Mouse (Mus musculus) left cerebral cortex, adult 8-10 months (tissue): Measurements from ENCODE around the gene Hcfc2. TPM values are rescaled to one million over a fixed set of nuclear protein-coding genes. Genes with fewer than 3 reads are reported as not detected.

ENCODE experiments used
- DNase-seq, 2 experiments: peaks; one replicate each; pipeline ENCODE4 v3.0.0; 2022; ENCODE audit warnings: low spot score in 2 of 2
- total RNA-seq, 4 experiments: library from RNA; stranded (reverse); gene quantifications; 2 replicates each; pipeline ENCODE4 v1.2.4; 2022

Gene Hcfc2
- total RNA-seq, 4 experiments from 2014 or later = 39.2 to 48.2 (median 41.7) TPM

DNA sequence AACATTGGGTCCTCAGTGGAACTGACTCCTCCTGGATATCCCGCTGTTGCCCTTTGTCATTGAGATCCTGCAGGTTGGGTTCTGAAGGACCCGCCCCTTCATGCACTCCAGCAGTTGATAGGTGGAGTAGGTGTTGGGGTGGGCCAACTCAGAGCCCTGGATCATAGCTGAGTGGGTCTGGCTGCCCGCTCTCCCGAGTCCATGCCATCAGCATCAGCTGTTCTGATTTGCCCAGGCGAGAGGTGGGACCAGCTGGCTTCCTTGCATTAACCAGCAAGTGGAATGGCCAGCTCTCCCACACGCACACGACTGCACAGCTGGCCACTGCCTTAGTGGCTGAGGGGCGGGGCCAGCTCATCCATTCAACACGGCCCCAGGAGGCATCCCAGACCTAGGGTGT, 72.9 kb downstream of the Hcfc2 start:
- no peak for DNase-seq

DNA sequence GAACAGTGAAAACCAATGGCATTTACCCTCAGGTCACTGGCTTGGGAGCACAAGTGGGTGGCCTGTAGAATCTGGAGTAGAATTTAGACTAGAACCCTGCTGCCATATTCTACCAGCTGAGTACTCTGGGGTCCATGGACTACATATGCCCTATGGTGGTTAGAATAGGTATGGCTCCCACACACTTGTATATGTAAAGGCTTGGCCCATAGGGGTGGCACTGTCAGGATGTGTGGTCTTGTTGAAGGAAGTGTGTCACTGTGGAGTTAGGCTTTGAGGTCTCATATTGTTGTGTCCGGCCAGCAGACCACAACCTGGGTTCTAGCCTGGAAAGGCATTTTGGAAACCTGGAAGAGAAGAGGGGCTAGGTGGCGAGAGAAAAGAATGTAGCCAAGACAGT, 74.8 kb downstream of the Hcfc2 start:
- no peak for DNase-seq

DNA sequence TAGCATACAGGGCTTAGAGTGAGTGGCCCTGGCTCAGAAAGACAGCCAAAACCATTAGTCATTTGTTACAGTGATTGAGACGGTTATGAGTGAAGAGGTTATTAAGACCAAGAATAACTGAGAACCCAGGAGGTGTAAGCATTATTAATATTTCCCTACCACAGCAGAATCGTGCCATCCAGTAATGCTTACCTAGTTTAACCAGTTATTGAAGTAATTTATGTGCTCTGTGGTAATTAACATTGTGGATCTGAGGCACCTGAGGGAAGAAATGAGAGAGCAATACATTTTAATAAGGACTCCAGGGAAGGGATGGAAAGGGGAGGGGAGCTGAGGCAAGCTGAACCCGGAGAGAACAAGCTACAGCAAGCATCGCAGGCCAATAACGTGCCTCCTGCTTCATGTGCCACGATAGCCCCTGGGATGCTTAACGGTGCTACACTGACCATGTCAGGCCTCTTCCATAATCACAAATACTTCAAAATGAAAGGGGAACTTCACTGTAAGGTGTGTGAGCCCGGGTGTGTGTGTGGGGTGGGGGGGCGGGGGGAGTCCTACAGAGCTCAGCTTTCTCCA, 75.7 kb downstream of the Hcfc2 start:
- DNase-seq = no peak

DNA sequence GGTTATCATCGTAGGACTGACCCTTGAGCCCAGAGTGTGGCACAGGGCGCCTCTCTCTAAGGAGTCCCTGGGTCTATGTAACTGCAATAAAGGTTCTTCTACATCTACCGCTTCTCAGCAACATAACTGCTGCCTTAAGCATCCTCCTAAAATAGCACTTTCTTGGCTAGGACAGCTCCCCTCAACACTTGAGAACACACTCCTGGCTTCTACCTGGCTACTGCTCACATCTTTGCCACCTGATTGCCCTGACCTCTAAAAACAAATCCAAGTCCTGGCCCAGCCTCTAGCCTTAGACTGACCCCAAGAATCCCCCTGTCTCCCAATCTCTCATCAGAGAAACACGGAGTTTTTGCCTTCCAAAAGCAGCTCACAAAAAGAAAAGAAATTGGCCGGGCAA, 78.9 kb downstream of the Hcfc2 start:
- DNase-seq = no peak

DNA sequence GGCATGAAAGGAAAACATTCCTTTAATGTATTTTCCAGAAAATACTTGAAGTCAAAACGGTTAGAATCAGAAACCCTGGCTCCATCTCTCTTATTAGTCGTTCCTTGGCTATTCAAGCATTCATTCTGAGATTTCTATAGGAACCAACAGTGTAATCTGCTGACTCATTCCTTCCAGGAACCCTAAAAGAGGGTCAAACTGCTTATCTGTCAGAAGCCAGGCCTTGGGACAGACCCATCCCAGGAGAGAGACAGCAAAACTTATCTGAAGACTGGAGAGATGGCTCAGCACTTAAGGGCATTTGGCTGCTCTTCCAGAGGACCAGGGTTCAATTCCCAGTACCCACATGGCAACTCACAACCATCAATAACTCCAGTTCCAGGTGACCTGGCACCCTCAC, 81.1 kb downstream of the Hcfc2 start:
- DNase-seq = no peak

DNA sequence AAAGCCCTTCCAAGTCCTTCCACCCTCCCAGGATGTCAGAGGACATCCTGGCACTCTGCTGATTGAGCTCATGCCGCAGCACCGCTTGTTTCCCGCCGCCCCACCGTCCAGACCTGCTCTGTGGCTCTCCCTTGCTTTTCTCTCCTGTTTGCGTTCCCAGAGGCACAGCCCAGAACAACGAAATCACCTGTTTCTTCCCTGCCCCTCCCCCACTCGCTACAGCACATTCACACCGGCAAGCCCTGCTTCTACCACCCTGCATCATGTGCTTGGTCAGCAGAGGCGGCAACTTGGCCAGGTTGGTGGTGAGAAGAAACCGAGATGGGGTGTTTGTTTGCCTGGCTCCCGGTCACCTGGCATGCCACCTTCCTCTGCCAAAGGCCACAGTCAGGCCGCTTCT, 81.9 kb downstream of the Hcfc2 start:
- no peak for DNase-seq

DNA sequence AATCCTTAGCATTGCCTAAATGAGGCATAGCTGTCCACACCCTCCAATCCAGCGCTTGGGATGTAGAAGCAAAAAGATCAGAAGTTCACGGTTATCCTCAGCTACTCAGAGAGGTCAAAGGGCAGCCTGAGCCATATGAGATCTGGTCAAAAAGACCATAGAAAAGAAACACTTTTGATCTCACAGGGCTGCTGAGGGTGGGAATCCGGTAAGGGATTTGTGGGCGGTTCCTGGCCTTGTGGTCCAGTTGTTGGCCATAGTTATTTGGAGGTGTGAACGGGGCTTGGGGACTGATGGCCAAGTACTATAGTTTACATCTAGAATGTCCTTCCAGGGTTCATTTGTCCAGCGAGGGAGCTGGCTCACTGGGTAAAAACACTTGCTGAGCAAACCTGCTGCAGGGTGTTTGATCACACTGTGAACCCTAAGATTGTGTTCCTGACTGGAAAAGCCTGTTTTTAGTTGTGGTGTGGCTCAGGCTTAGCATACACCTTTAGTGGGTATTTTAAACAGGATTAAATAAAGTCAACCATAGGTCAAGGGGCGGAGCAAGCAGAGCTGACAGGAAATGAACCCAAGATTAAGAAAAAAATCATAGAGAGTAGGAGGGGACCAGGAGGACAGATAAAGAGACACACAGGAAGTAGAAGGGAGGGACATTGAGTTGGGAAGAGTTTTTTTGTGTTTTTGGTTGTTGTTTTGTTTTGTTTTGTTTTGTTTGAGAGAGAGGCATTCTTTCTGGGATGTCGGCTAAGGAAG, 83.0 kb downstream of the Hcfc2 start:
- no peak for DNase-seq

DNA sequence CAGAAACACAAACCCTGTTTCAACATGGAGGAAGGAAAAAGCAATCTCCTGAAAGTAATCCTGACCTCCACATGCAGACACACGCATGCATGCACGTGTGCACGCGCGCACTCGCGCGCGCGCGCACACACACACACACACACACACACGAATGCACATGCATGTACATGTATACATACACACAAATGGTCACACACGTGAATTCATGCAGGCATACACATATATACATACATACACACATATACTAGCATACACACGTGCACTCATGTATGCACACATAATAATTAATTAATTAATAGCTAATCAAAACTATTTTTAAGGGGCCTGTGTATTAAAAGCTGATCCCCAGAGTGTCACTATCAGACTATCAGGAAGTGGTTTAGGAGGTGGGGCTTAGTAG, 83.9 kb downstream of the Hcfc2 start:
- DNase-seq = no peak

DNA sequence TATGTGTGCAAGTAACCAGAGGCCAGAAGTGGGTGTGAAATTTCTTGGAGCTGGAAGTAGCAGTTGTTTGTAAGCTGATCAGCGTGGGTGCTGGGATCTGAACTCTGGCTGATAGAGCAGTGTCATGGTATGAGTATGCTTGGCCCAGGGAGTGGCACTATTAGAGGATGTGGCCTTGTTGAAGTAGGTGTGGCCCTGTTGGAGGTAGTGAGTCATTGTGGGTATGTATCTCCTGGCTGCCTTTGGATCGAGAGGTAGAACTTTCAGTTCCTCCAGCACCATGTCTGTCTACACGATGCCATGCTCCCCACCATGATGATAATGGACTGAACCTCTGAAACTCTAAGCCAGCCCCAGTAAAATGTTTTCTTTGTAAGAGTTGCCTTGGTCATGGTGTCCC, 84.4 kb downstream of the Hcfc2 start:
- no peak for DNase-seq

DNA sequence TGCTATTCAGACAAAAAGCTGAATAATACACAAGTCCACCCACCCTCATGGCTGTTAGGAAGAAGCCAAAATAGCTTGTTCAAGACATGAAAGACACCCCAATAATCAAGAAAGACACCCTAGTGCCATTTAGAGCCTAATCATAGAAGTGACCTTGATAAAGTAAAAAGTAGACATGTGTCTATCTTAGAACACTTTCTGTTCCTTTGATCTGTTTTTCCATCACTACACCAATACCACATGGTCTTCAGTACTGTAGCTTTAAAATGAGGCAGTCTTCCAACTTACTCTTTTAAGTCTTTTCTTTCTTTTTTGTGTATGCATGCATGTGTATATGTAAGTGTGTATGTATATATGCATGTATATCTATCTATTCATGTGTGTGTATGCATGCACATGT, 84.9 kb downstream of the Hcfc2 start:
- DNase-seq = no peak

DNA sequence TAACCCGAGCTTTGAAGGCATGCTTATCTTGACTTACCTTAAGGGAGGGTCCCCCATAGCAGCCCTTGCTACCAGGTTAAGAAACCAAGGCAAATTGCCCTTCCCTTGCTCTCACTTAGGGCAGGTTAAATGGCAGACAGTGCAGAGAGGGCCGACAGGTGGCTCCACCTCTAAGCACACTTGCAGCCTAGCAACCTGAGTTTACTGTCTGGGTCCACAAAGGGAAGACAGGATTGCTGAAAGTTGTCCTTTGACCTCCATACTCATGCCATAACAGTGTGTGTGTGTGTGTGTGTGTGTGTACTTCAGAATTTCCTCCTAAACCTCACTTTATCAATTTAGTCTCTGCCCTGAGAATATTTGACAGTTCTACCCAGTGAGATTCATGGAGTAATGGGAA, 86.5 kb downstream of the Hcfc2 start:
- no peak for DNase-seq

DNA sequence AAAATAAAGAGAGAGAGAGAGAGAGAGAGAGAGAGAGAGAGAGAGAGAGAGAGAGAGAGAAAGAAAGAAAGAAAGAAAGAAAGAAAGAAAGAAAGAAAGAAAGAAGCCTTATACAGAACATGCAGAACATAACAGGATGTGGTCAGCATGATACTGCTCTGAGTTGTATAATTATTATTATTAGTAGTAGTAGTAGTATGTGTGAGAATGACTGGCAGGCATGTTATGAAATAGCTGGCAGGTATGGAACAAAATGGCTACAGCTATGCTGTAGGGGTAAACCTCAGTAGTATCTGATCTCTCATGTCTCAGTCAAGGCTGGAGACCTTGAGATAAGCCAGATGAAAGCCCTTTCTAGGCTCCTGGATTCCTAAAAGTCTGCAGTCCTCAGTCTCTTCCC, 93.2 kb downstream of the Hcfc2 start:
- no peak for DNase-seq

DNA sequence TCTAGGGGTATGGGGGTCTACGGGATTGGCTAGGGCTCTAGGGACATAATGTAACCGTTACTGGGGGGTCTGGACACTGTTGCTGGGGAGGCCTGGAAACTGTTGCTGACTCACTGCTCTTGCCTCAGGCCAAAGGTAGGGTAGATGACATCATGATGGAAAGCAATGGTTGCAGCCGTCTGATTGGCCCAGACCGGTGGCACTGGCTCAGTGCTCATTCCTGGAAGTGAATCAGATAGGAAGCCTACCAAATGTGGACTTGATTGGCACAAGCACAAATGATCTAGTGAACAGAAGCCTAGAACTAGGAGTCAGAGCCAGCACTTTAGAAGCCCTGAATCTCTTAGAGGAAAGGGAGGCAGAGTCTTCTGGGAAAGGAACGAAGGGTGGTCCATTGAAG, 94.5 kb downstream of the Hcfc2 start:
- no peak for DNase-seq

DNA sequence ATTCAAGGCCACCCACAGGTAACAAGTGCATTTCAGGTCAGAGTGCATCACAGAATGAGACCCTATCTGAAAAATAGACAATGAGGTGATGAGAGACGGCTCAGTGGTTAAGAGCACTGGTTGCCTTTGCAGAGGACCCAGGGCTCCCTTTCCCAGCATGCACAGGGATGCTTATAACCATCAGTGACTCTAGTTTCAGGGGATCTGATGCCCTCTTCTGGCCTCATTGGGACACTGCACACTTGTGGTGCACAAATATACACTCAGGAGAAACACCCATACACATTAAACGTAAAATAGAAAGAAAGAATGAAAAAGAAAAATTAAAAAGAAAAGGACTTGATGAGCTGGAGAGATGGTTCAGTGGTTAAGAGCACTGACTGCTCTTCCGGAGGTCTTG, 95.8 kb downstream of the Hcfc2 start:
- no peak for DNase-seq

Other genes starting within 250 kb of the Hcfc2 start
- gene Gm1553, start 203.5 kb upstream of the Hcfc2 start, total RNA-seq = not detected
- 10 to 100 TPM; 18.0 to 22.9 (median 20.7) TPM for gene 1190007I07Rik, start 72.9 kb upstream of the Hcfc2 start, total RNA-seq
- gene Tdg, start 66.3 kb upstream of the Hcfc2 start, total RNA-seq = 10 to 100 TPM; 36.7 to 43.9 (median 38.7) TPM
- 10 to 100 TPM; 12.5 to 21.1 (median 14.4) TPM for gene Glt8d2, start 5.5 kb upstream of the Hcfc2 start, total RNA-seq
- 10 to 100 TPM; 54.2 to 67.2 (median 64.8) TPM for gene Nfyb, start 68.0 kb downstream of the Hcfc2 start, total RNA-seq
- 10 to 100 TPM; 44.4 to 54.4 (median 51.4) TPM for gene Txnrd1, start 137.8 kb downstream of the Hcfc2 start, total RNA-seq
- 1 to 10 TPM; 1.4 to 2.1 (median 1.8) TPM for gene Eid3, start 170.5 kb downstream of the Hcfc2 start, total RNA-seq